Mouse (Mus musculus): ENCODE measurements around the gene Npepps.
"Not testable (repeated sequence)": the region's sequence is repeated elsewhere in the genome, so short reads cannot be mapped to it uniquely, and the experiment has no call there.

The Npepps gene

DNA sequence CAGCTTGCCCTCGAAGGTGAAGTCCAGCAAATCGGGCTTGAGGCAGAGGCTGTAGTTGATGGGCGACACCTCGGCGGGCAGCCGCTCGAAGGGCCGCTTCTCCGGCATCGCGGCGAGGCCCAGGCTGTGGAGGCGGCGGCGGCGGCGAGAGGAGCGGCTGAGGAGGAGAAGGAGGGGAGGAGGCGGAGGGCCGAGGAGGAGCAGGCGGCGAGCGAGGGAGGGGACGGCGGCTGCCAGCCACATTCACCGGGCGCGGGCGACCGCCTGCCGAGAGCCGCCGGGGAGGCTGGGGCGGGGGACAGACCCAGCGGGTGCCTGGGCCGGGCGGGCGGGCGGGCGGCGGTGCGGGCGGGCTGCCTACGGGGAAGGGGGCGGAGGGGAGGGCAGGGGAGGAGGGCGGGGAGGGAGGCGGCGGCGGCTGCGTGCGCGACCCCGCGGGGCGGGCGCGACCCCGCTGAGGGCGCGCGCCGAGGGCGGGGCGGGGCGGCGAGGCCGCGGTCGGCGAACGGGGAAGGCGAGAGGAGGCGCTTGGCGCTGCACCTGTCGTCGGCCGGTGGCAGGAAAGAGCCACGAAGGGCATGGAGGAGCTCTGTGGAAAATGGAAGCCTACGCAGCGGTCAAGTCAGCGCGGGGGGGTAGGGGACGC lies at the start of gene Npepps:
Gene Npepps (minus strand): TSS at position 423 of the 646 bp plus-strand sequence.
- peak; percentile 83 for DNase-seq (ENCODE audit: low read depth, low spot score)

DNA sequence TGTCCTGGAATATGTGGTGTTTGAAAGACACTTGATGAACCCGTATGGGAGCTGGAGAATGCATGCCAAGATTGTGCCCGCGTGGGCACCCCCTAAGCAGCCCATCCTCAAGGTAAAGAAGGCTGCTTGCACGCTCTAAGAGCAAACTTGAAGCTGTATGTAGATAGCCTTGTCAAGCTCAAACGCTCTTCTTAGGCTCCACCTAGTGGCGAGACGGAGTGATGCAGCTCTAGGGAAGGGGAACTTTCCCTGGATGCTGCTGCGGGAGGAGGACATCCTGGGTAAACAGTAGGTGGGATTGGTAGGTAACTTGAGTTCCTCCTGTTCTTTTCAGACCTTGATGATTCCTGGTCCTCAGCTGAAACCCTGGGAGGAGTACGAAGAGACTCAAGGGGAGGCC lies 47.7 kb upstream of the Npepps start:
- peak; percentile 65 for DNase-seq (ENCODE audit: low read depth, low spot score)

DNA sequence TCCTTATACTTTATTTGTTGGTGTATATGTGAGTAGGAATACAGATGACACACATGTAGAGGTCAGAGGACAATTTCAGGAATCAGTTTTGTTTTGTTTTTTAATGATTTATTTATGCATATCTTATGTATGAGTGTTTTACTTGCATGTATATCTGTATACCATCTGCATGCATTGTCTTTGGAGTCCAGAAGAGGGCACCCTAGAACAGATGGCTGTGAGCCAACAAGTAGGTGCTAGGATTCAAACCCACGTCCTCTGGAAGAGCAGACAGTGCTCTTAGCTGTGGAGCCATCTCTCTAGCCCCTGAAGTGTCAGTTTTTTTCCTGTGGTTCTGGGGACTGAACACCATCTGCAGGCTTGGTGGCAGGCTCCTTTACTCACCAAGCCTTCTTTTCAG lies 44.8 kb upstream of the Npepps start:
- DNase-seq (ENCODE audit: low read depth, low spot score): peak; percentile 44

DNA sequence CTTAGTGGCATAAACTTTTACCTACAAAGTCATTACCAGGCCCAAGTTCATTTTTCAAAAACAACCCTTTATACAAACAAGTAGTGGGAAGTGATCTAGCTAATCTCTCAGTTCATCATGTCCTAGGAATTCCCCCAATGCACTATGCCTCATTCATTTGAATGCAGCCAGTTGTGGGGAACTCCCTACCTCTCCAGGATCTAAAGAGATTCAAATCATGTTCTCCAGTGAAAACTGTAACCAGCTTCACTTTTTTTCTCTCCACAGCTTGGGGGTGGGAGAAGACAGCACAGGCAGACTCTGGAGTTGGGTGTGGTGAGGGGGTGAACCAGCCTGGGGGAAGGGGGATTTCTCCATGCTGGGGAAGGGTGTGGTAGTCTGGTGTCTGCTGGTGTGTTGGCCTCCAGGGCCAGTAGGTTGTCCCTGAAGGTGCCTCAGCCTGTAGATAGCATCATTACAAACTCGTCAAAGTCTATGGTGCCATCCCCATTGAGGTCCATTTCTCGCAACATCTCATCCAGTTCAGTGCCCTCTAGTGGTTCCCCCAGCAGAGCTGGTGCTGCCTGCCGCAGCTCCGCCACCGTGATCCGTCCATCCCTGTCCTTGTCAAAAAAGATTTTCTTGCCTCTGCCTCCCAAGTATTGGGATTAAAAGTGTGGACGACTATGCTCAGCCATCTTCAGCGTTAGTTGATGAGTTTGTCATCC lies 41.6 kb upstream of the Npepps start:
- peak; percentile 16 for DNase-seq (ENCODE audit: low read depth, low spot score)

DNA sequence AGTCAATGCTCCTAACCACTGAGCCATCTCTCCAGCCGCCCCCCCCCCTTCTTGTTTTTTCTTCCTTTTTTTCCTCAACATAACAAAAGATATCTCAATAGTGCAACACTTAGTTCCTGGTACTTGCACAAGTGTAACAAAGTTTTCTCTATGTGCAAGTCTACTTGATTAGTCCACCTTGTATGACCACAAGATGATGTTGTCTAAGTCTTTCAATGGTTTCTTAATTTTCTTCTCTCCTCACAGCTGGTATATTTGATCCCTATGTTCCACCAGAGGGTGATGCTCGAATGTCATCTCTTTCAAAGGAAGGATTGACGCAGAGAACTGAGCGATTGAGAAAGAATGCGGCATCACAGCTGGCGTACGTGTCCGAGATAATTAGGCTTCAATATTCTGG lies 40.8 kb upstream of the Npepps start:
- peak; percentile 11 for DNase-seq (ENCODE audit: low read depth, low spot score)

DNA sequence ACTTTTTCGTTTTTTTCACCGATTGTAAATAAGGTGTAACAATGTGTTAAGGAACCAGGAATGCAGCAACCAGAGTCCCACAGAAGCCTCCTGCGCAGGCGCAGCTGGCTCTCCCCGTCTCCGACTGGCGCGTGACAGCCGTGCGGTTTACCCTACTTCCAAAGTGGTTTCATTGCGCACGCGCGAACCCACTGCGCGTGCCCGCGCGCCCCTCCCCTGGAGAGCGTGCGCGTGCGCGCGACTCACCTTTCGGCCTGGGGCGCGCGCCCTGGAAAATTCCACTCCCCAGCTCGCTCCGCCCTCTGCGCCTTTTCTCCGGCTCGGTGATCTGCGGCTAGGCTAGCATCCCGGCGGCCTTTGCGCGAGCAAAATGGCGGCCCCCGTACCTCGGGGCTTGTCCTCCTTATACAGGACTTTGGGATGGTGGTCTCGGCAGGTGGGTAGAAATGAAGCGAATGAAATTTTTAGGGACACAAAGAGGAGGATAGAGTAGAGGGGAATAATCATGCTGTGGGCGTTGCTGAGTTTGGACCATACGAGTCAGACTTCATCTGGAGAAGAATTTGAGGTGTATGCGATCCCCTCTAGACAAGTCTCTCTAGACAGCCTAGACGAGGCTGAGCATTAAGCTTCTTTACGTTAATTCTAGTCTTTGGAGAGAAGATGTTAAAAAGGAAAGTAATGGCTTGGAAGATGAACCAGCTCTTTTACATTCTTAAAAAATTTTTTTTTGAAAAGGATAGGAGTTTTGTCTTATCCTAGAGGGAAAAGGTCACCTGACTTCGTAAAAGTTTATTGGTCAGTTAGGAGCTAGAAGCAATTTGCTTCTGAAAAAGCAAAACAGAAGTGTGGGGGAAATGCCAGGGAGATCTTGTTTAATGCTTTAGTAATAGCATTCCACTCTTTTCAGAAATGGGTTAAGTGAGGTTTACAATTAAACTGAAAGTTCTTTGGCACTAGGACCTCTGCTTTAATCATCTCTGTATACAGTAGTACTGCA lies 35.4 kb upstream of the Npepps start, which contains the start of gene Mrpl45:
Gene Mrpl45 (plus strand): TSS at position 213 of the 1,000 bp plus-strand sequence.
- peak; percentile 100 for DNase-seq (ENCODE audit: low read depth, low spot score)

DNA sequence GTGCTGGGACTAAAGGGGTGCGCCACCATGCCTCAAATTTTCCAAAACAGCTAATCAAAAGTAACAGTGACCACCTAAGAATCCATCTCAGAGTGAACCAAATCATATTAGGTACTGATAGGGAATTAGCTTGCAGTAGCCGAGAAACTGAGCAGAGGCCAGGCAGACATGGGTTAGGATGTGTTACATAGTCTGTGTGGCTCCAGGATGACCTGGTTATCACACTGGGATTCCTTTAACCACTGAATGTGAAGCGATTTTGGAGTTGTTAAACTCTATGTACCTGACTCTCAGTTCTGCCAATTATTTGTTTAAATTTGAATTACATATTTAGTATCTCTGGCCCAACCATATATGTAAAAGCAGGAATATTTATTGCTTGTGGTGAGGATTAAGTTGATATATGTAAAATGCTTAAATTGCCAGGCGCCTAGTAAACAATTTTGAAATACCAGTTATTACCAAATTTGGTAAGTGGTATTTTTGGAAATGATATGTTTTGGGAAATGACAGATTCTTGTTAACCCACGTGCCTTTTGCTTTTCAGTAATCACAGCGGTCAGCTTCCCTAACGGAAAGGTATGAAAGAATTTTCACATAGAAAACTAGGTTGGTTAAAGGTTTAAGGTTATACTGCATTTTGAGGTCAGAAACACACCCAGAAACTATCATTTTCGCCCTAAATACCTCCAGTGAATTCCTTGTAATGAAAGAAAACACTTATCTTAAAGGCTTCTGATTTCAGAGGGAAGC lies 34.5 kb upstream of the Npepps start:
- peak; percentile 53 for DNase-seq (ENCODE audit: low read depth, low spot score)

DNA sequence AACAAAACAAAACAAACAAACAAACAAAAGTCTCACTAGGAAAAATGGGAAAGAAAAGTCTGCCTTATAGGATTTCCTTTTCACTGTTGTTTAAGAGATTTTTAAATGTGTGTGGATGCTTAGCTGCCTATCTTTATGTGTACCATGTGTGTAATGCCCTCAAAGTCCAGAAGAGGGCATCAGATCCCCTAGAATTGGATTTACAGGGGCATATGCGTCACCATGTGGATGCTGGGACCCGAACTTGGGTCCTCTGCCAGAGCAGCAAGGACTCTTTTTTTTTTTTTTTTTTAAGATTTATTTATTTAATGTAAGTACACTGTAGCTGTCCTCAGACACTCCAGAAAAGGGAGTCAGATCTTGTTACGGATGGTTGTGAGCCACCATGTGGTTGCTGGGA lies 33.7 kb upstream of the Npepps start:
- peak; percentile 69 for DNase-seq (ENCODE audit: low read depth, low spot score)

DNA sequence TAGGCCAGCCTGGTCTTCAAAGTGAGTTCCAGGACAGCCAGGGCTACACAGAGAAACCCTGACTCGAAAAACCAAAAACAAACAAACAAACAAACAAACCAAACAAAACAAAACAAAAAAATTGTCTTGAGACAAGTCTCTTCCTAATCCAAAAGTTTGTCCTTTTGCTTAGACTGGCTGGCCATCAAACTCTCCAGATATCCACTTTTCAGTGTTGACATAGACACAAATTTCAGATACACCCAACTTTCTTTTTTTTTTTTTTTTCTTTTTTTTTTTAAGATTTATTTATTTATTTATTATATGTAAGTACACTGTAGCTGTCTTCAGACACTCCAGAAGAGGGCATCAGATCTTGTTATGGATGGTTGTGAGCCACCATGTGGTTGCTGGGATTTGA lies 32.4 kb upstream of the Npepps start:
- not testable (repeated sequence) for DNase-seq (ENCODE audit: low read depth, low spot score)

DNA sequence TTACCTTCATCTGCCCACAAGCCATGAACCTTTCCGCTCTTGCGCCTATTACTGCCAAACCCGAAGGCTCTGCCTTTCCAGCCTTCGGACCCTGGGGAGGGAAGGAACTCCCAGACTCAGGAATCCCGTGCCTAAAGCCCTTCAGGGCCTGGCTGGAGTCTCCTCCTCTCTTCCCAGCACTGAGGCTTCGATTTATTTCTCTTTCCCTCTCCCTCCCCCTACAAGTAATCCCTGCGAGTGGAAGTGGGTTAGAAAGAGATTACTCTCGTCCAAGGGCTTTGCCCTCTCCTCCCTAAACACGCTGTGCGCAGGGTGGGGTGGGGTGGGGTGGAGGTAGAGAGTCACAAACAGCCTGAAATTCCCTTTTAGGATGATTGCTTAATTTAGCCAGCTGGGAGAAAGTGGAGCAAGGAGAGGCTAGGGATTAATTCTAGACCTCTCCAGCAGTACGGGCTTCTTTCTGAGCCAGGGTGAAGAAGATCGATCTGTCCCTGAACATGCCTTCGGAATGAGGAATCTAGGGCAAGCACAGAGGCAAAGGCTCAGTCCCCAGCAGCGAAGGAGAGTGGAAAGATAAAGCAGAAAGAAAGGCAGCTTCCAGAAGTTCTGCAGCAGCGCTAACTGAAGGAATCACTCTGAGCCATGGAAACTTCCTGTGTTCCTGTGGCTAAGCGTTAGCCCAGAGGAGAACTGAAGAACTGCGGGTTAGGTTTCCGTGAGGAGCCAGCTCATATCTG lies 30.6 kb upstream of the Npepps start:
- DNase-seq (ENCODE audit: low read depth, low spot score): no peak

DNA sequence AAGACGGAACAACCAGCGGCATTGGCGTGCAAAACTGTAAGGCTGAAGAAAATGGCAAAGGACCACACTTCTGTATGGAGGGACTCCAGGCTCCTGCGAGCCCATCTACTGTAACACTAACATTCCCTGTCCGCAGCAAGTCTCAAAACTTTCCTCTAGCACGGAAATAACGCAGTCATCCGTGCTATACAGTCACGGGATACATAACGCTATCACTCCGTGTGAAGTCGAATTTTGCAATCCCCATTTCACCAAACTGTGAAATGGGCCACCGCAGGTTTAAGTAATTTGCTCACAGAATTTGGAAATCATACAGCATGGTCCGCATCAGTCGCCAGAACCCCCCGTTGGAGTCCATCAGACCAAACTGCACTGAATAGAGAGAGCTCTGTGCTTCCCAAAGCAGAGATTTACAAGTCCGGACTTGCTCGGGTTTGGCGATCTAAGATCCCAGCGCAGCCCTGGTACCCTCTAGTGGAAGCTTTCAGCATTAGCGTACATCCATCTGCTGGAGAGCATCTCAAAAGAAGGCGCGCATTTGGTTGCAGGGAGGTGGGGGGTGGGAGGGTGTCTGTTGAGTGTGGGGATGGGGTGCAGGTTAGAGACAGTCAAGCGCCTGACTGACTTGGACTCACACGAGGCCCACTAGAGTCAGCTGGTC lies 29.6 kb upstream of the Npepps start:
- DNase-seq (ENCODE audit: low read depth, low spot score): peak; percentile 22

DNA sequence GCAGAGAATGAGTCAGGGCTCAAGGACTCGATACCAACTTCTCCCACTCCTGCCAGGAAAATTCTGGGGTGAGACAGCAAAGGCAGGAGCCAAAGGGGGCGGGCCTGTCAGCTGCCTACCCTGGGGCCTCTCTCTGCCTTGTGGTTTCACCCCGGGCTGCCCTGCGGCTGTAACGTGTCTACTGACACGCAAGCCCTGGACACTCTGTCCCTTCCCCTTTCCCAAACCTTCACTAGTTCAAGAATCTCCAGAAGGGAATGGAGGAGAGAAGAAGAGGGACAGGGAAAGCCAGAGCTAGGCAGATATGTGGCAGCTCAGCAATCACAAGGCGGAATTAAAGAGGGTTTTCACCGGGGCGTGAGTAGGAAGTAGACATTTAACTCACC lies 29.0 kb upstream of the Npepps start:
- no peak for DNase-seq (ENCODE audit: low read depth, low spot score)

DNA sequence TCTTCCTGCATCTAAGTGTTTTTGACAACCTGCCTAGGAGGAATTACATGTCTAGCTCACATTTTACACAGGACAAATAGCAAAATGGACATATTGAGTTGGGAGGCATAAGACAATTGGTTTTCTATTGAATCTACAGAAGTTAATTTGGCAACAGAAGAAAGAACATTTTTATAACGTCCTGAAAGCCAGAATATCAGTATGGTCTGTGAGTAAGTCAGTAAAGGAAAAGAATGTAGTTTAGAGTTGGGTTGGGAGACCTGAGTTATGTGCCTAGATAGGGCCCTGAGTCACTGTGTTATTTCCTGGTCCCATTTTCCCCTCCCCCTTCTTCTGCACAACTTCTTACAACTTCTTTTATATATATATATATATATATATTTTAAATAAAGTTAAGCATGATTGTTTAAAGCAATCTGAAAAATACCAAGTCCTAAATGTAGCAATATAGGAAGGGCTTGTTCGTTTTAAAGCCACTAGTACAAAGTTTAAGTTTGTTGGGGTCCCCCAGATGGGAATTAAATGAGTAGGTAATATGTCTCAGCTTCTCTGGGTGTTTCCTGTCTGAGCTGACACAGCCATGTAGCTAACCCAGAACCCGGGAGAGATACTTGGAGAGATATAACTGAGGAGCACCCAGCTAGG lies 28.5 kb upstream of the Npepps start:
- DNase-seq (ENCODE audit: low read depth, low spot score): no peak

DNA sequence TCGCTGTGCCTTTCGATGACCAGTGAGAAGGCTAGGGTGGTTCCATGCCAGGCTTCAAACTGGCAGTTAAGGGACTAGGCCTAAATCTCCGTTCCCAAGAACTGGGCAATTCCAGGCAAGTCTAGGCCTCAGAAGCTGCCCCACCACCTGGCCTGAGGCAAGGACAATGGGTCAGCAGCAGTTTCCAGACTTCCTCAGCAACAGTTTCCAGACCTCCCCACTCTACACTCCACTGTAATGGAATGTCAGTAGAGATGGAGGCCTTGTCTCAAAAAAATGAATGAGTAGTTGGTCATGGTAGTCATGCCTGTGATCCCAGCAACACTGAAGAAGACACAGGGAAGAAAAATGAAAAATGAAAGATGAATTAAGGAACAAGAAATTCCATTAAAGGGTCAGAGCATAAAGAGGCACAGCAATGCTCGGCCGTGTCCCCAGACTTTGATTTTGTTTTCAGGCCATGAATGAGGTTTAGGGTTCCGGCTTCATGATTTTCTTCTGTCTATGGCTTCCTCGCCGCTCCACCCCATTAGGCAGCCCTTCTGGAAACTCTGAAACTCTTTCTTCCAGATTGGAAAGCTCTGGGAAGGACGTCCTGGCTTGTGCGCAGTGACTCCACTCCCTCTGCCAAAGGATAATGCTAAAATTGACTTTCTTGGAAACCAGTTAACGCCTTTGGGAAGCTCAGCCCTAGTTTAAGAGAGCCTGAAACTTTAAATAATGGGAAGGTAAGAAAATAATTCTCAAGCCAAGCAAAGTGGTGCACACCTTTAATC lies 27.0 kb upstream of the Npepps start:
- DNase-seq (ENCODE audit: low read depth, low spot score): no peak

DNA sequence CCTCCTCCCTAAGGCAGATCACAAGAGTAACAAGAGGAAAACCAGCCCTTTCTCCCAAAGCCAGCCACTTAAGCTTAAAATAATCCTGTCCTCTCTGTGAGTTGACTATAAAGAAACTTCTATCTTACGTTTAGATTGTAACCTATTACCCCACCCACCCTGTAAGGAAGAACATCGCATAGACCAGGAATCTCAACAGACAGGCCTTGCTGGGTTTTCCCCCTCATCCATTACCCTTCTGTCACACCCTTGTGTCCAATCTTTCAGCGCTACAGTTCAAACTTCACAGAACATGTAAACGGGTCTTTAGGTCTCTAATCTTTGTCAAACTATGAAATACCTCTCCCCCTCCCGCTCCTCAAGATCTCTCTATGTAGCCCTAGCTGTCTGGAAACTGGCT lies 24.2 kb upstream of the Npepps start:
- DNase-seq (ENCODE audit: low read depth, low spot score): no peak

DNA sequence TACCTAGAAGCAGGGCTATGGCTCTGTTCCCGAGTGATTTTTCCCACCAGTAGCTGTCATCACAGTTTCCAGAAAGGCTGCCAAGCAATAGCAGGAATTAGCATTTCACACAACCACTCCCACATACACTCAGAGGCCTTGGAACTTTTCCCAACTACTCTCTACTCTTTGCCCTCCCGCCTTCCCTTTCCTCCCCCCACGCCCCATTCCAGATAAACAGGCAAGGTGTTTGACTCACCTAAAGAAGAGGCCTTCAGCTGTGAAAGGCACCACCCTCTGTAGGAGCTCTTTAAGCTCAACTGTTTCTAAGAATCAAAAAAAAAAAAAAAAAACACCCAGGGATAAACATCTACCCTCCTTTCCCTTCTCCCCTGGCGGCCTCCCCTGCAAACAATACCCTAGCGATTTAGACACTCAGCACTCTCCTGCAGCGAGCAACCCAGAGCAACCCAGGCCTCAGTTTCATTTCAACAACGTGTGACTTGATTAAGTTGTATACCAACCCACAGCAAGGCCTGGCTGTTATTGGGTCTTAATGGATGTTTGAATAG lies 21.9 kb upstream of the Npepps start:
- DNase-seq (ENCODE audit: low read depth, low spot score): no peak

DNA sequence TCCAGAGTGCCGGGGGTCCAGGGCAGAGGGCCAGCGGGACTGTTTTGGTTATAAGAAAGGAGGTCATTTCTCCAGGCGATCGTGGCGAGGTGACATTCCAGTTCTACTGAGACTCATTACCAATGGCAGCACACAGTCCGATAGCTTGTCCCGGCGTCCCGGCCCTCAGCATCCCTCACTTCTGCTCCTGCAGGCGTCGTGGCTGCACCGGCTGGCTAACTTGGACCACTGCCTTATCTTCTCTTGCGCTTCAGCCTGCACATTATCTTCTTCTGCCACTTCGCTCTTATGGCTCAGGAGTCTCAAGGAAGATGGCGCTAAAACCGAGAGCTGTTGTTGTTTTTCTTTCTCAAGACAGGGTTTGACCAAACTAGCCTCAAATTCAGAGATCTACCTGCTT lies 21.0 kb upstream of the Npepps start:
- no peak for DNase-seq (ENCODE audit: low read depth, low spot score)

DNA sequence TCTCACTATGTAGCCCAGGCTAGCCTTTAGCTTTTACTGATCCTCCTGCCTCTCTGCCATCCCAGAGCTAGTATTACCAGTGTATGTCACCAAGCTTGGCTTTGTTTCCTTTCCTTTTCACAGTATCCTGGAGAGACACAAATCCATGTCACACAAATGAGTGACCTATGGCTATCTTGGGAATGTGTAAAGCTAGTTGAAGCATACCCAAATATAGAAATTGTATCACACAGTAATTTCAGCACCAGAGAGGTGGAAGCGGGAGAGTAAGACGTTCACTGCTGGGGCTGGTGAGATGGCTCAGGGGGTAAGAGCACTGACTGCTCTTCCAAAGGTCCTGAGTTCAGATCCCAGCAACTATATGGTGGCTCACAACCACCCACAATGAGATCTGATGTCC lies 19.5 kb upstream of the Npepps start:
- DNase-seq (ENCODE audit: low read depth, low spot score): no peak

DNA sequence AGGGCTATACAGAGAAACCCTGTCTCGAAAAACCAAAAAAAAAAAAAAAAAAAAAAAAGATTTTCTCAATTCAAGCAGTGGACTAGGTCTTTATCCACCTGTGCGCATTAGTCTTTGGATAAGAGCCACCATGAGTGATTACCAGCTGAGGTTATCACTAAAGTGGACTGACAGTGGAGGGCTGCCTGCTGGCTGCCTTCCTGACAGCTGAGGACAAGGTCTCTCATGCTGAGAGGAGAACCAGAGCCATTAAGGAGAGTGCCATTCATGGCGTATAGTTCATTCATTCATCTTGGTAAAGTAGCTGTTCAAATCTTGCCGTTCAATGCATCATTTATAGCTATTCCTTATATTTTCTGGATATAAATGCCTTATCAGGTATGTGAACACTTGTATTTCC lies 16.1 kb upstream of the Npepps start:
- DNase-seq (ENCODE audit: low read depth, low spot score): no peak
